Mouse (Mus musculus): Measurements from ENCODE around the gene Spryd3. TPM values are rescaled to one million over a fixed set of nuclear protein-coding genes. Genes with fewer than 3 reads are reported as not detected.
"Not testable (repeated sequence)": the region's sequence is repeated elsewhere in the genome, so short reads cannot be mapped to it uniquely, and the experiment has no call there.

Spryd3 gene
- 10 to 100 TPM; 19.5 to 42.0 TPM for polyA plus RNA-seq (2017; shearing (Covaris generic))

- ATAC-seq: peak; percentile 100
Observed at GRCm38 (mm10) chr15:102136129-102136758, at the start of gene Spryd3. Spryd3 (minus strand) TSS chr15:102136234.

- ATAC-seq: no peak
Observed at GRCm38 (mm10) chr15:102183076-102183475, 47.0 kb upstream of the Spryd3 start.

GRCm38 (mm10) chr15:102179924-102180323 lies 43.9 kb upstream of the Spryd3 start:
- no peak for ATAC-seq

GRCm38 (mm10) chr15:102179106-102179505 lies 43.1 kb upstream of the Spryd3 start:
- ATAC-seq: no peak

GRCm38 (mm10) chr15:102178279-102178678 lies 42.2 kb upstream of the Spryd3 start:
- peak; percentile 54 for ATAC-seq

GRCm38 (mm10) chr15:102177417-102177816 lies 41.4 kb upstream of the Spryd3 start:
- no peak for ATAC-seq

- ATAC-seq: no peak
Observed at GRCm38 (mm10) chr15:102176571-102177316, 40.7 kb upstream of the Spryd3 start.

- no peak for ATAC-seq
Observed at GRCm38 (mm10) chr15:102175736-102176319, 39.8 kb upstream of the Spryd3 start.

GRCm38 (mm10) chr15:102173581-102173980 lies 37.5 kb upstream of the Spryd3 start:
- no peak for ATAC-seq

GRCm38 (mm10) chr15:102169064-102169463 lies 33.0 kb upstream of the Spryd3 start:
- ATAC-seq: no peak

GRCm38 (mm10) chr15:102167620-102168021 lies 31.6 kb upstream of the Spryd3 start:
- no peak for ATAC-seq

GRCm38 (mm10) chr15:102165468-102166100 lies 29.6 kb upstream of the Spryd3 start:
- ATAC-seq: no peak

- ATAC-seq: no peak
Observed at GRCm38 (mm10) chr15:102163900-102164693, 28.1 kb upstream of the Spryd3 start.

GRCm38 (mm10) chr15:102160415-102161060 lies 24.5 kb upstream of the Spryd3 start:
- ATAC-seq: peak; percentile 43

- ATAC-seq: no peak
Observed at GRCm38 (mm10) chr15:102156836-102157235, 20.8 kb upstream of the Spryd3 start.

- not testable (repeated sequence) for ATAC-seq
Observed at GRCm38 (mm10) chr15:102155006-102155405, 19.0 kb upstream of the Spryd3 start.

GRCm38 (mm10) chr15:102152646-102153045 lies 16.6 kb upstream of the Spryd3 start:
- no peak for ATAC-seq

GRCm38 (mm10) chr15:102150301-102151135 lies 14.5 kb upstream of the Spryd3 start, which contains the start of gene Soat2:
Soat2 (plus strand) TSS chr15:102150526.
- ATAC-seq: peak; percentile 69

GRCm38 (mm10) chr15:102149561-102149960 lies 13.5 kb upstream of the Spryd3 start:
- ATAC-seq: no peak

- peak; percentile 26 for ATAC-seq
Observed at GRCm38 (mm10) chr15:102147674-102148402, 11.8 kb upstream of the Spryd3 start.

Data from activated CD4-positive, CD25-positive, alpha-beta regulatory T cell, adult 4 months (primary cell).